Mouse (Mus musculus): Measurements from ENCODE around the gene Uvrag. TPM values are rescaled to one million over a fixed set of nuclear protein-coding genes. Genes with fewer than 3 reads are reported as not detected.

The Uvrag gene
- total and polyA plus RNA-seq, 3 experiments, result 15.0 to 19.5 TPM; not detected in 1

DNA sequence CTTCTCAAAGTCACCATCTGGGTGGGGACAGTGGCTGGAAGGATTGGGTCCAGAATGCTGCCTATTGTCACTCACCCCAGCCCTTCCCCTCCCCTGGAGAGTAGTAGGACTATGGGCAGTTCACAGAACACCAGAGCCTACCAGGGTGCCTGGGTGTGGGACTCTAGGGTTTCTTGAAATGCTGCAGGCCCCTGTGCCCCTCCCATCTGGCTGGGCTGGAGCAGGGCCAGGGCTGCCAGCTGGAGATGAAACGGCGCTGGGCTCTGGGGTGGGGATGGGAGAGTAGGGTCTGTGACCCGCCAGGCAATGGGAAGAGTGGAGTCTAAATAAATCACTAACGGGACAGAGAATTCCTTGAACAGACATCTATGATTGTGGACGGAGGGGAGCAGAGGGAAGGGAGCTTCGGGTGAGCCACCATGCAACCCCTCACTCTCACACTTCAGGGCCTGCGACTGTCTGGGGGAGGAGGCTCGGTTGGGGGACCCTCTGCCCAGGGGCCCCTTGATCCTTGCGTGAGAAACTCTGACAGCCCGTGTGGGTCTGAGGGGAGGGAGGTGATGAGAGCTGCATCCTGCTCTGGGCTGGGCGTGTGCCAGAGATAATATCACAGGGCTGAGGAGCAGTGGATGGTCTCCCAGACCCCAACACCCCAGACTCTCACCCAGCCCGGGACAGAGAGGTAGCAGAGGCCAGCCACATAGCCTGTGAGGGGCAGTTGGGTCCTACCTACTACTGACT lies 273.7 kb downstream of the Uvrag start:
- H3K27me3 ChIP-seq (ENCODE audit: control insufficient read depth in 1 of 2, insufficient read depth in 2 of 2, low read length in 2 of 2), result no peaks in the 10 kb centered on the region
- no peak overlapping the region for H3K4me3 ChIP-seq (ENCODE audit: control insufficient read depth in 1 of 2, insufficient read depth in 1 of 2, low read depth in 2 of 2, low read length in 2 of 2)
- peaks cover 0 to 11% of the 10 kb centered on the region in 2 experiments; a peak in 2 of 4 replicates for H3K36me3 ChIP-seq (ENCODE audit: control insufficient read depth in 1 of 2, insufficient read depth in 2 of 2, low read length in 2 of 2)
- TF ChIP-seq TCF12 (IDR thresholded peaks at IDR 0.05; ENCODE audit: low read depth, low read length), result no peak
- peak; percentile 27 for DNase-seq (ENCODE audit: low read depth, low spot score)
- H3K79me2 ChIP-seq (ENCODE audit: control insufficient read depth, insufficient read depth, low read length, poor library complexity), result no peaks in the 10 kb centered on the region
- H3K27ac ChIP-seq (ENCODE audit: control insufficient read depth, low read depth, low read length), result 0 out of 2 replicates have a peak overlapping the region, but pooled peaks have one; percentile 7
- peaks cover 0 to 22% of the 10 kb centered on the region in 2 experiments; a peak in 2 of 4 replicates for H3K4me1 ChIP-seq (ENCODE audit: control insufficient read depth in 1 of 2, insufficient read depth in 2 of 2, low read length in 2 of 2)
- H3K9me3 ChIP-seq (replicated peaks; ENCODE audit: insufficient read depth, low read length), result no peaks in the 10 kb centered on the region
- peak overlapping the region; percentile 24; the same call in 1 of the 2 replicates for H3K9ac ChIP-seq (ENCODE audit: control insufficient read depth, low read depth, low read length, poor library complexity, severe bottlenecking)

DNA sequence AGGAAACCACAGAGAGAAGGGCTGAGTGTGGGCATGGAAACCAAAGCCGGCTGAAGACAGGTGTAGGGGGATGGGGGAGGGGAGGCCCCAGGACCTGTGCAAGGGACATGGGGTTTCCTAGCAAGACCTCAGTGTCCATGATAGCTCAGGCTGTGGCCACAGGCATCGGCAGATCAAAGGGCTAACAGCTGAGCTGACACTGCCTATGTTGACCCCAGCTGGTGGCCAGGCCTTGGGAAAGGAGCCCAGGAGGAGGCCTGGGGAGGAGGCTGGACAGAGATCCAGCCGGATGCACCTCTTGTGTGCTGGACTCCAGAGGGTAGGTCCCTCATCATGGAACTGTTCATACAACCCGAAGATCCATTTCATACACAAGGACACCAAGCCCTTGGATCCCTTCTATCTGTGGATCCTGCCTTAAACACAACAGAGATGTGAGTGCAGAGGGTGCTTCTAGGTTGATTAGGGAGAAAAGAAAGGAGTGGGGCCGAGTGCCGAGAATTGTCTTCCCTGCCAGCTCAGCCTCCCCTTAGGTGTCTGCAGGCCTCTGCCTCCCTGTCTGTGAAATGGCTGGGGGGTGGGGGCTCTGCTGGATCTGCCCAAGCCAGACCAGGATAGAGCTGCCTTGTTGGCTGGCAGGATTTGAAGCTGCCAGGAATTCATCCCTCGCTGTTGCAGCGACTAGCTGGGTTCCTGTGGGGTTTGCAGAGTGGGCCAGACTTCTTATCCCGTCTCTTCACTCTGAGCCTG lies 276.8 kb downstream of the Uvrag start:
- DNase-seq (ENCODE audit: low read depth, low spot score), result no peak
- H3K4me1 ChIP-seq (ENCODE audit: control insufficient read depth in 1 of 2, insufficient read depth in 2 of 2, low read length in 2 of 2), result peaks cover 0 to 19% of the 10 kb centered on the region in 2 experiments; a peak in 2 of 4 replicates
- no peak overlapping the region for H3K9ac ChIP-seq (ENCODE audit: control insufficient read depth, low read depth, low read length, poor library complexity, severe bottlenecking)
- H3K27me3 ChIP-seq (ENCODE audit: control insufficient read depth in 1 of 2, insufficient read depth in 2 of 2, low read length in 2 of 2), result no peaks in the 10 kb centered on the region
- no peak overlapping the region for H3K4me3 ChIP-seq (ENCODE audit: control insufficient read depth in 1 of 2, insufficient read depth in 1 of 2, low read depth in 2 of 2, low read length in 2 of 2)
- no peaks in the 10 kb centered on the region for H3K79me2 ChIP-seq (ENCODE audit: control insufficient read depth, insufficient read depth, low read length, poor library complexity)
- H3K27ac ChIP-seq (ENCODE audit: control insufficient read depth, low read depth, low read length), result no peak overlapping the region
- TF ChIP-seq KAT2A (conservative IDR thresholded peaks at IDR 0.05; ENCODE audit: low read depth, low read length) (no peak), USF1 (IDR thresholded peaks at IDR 0.05; ENCODE audit: low read depth, low read length) (no peak), E2F4 (IDR thresholded peaks at IDR 0.05; ENCODE audit: borderline replicate concordance, low read depth, low read length) (no peak), TBP (IDR thresholded peaks at IDR 0.05; ENCODE audit: low read depth, low read length) (no peak), MAZ (IDR thresholded peaks at IDR 0.05; ENCODE audit: low read depth, low read length) (no peak), GABPA (IDR thresholded peaks at IDR 0.05; ENCODE audit: low read depth, low read length) (no peak), MYC (IDR thresholded peaks at IDR 0.05; ENCODE audit: low read depth, low read length) (no peak), CHD1 (IDR thresholded peaks at IDR 0.05; ENCODE audit: low read depth, low read length) (no peak), NRF1 (IDR thresholded peaks at IDR 0.05; ENCODE audit: insufficient read depth, low read depth, low read length, poor library complexity, severe bottlenecking) (no peak), NELFE (IDR thresholded peaks at IDR 0.05; ENCODE audit: low read depth, low read length) (no peak), SIN3A (IDR thresholded peaks at IDR 0.05; ENCODE audit: low read length) (no peak), TAL1 (IDR thresholded peaks at IDR 0.05; ENCODE audit: low read length) (no peak), POLR2AphosphoS2 (IDR thresholded peaks at IDR 0.05; ENCODE audit: low read length) (no peak), USF2 (IDR thresholded peaks at IDR 0.05; ENCODE audit: borderline replicate concordance in 1 of 2, insufficient read depth in 1 of 2, low read depth in 1 of 2, low read length in 2 of 2) (no peak), CHD2 (IDR thresholded peaks at IDR 0.05; ENCODE audit: low read length) (no peak), POLR2A (IDR thresholded peaks at IDR 0.05; ENCODE audit: control insufficient read depth in 1 of 2, insufficient read depth in 1 of 2, low read depth in 1 of 2, low read length in 2 of 2, poor library complexity in 1 of 2) (no peak)
- peaks cover 0 to 11% of the 10 kb centered on the region in 2 experiments; a peak in 2 of 4 replicates for H3K36me3 ChIP-seq (ENCODE audit: control insufficient read depth in 1 of 2, insufficient read depth in 2 of 2, low read length in 2 of 2)
- no peaks in the 10 kb centered on the region for H3K9me3 ChIP-seq (replicated peaks; ENCODE audit: insufficient read depth, low read length)
